ENCODE assay signal across 10 mouse cellular contexts in genomic region chr4:155190275-155190674, GRCm38 (mm10). TPM values are rescaled to one million over a fixed set of nuclear protein-coding genes. Genes with fewer than 3 reads are reported as not detected.
A peak's percentile ranks its signal among the peaks of the same experiment; 100 is the strongest.
DNase-seq lines count a peak whose midpoint lies in the region; ATAC-seq and TF ChIP-seq lines count a peak whose summit lies in the region.
"Had no signal": no experiment of that assay in that cellular context is flagged by ENCODE, and none has a peak within 500 bp of the region (broad histone marks: within the 10 kb centered on the region; RNA-seq: fewer than 3 reads in every experiment).

No protein-coding gene starts in this region.

- no peak for TF ChIP-seq CTCF in ES-Bruce4 (IDR thresholded peaks at IDR 0.05; ENCODE audit: low read depth, low read length)

- no peaks in the 10 kb centered on the region for H3K9me3 ChIP-seq in hindbrain, embryonic 10.5 days
- H3K9me3 ChIP-seq in hindbrain, embryonic 16.5 days (ENCODE audit: control insufficient read depth, low read length): no peaks in the 10 kb centered on the region
- H3K9me3 ChIP-seq in ES-Bruce4 (replicated peaks; ENCODE audit: control insufficient read depth, insufficient read depth, low read length, poor library complexity, severe bottlenecking): no peaks in the 10 kb centered on the region
- H3K9me3 ChIP-seq in limb, embryonic 11.5 days (ENCODE audit: control insufficient read depth, low read length): no peaks in the 10 kb centered on the region
- H3K9me3 ChIP-seq: liver, embryonic 12.5 days had no signal

- peak overlapping the region; percentile 30 for H3K4me3 ChIP-seq in hindbrain, embryonic 10.5 days
- H3K4me3 ChIP-seq in hindbrain, embryonic 16.5 days (ENCODE audit: low read length): no peak overlapping the region
- H3K4me3 ChIP-seq in ES-Bruce4 (ENCODE audit: low read depth, low read length): no peak overlapping the region
- no peak overlapping the region for H3K4me3 ChIP-seq in limb, embryonic 11.5 days (ENCODE audit: low read depth, low read length)
- H3K4me3 ChIP-seq: liver, embryonic 12.5 days had no signal

- no peak; the same call in 1 of the 2 replicates for ATAC-seq in hindbrain, embryonic 16.5 days
- ATAC-seq in limb, embryonic 11.5 days (ENCODE audit: insufficient number of reproducible peaks, low FRiP score, low TSS enrichment, low read depth): no peak
- no peak for ATAC-seq in cerebellum, adult (ENCODE audit: insufficient number of reproducible peaks, low FRiP score, low TSS enrichment)
- ATAC-seq: liver, embryonic 12.5 days had no signal

- peak overlapping the region; percentile 88 for H3K27ac ChIP-seq in hindbrain, embryonic 10.5 days
- no peak overlapping the region for H3K27ac ChIP-seq in hindbrain, embryonic 16.5 days (ENCODE audit: low read depth, low read length)
- peak overlapping the region; percentile 60 for H3K27ac ChIP-seq in ES-Bruce4 (ENCODE audit: insufficient read depth, low read length)
- peak overlapping the region; percentile 43; the same call in 1 of the 2 replicates for H3K27ac ChIP-seq in limb, embryonic 11.5 days (replicated peaks; ENCODE audit: low read depth, low read length)
- H3K27ac ChIP-seq: liver, embryonic 12.5 days had no signal

- H3K9ac ChIP-seq in hindbrain, embryonic 16.5 days (ENCODE audit: low read depth, low read length): no peak overlapping the region
- H3K9ac ChIP-seq in ES-Bruce4 (ENCODE audit: low read depth, poor library complexity, severe bottlenecking): peak overlapping the region; percentile 7; the same call in 1 of the 2 replicates
- no peak overlapping the region; the same call in 1 of the 2 replicates for H3K9ac ChIP-seq in limb, embryonic 11.5 days (ENCODE audit: low read length)
- H3K9ac ChIP-seq: liver, embryonic 12.5 days had no signal

- peaks cover 94% of the 10 kb centered on the region for H3K4me1 ChIP-seq in hindbrain, embryonic 10.5 days (replicated peaks)
- H3K4me1 ChIP-seq in hindbrain, embryonic 16.5 days (ENCODE audit: control insufficient read depth, insufficient read depth, low read depth, low read length): peaks cover 38% of the 10 kb centered on the region
- H3K4me1 ChIP-seq in ES-Bruce4 (ENCODE audit: control insufficient read depth, insufficient read depth, low read length): peaks cover 25% of the 10 kb centered on the region
- H3K4me1 ChIP-seq in limb, embryonic 11.5 days (ENCODE audit: control insufficient read depth, insufficient read depth, low read length): peaks cover 52% of the 10 kb centered on the region

- 39% methylated on average over 7 of the region's 7 CpGs for WGBS in hindbrain, embryonic 10.5 days
- WGBS in hindbrain, embryonic 16.5 days: 28% methylated on average over 7 of the region's 7 CpGs
- 21% methylated on average over 7 of the region's 7 CpGs for WGBS in limb, embryonic 11.5 days

- no peak for TF ChIP-seq POLR2A in ES-Bruce4 (IDR thresholded peaks at IDR 0.05; ENCODE audit: insufficient read depth, low read length)

- intact Hi-C loops in left cerebral cortex, postnatal 25 days (cut with DNase I): no loop called here

- DNase-seq in hindbrain, embryonic 10.5 days (ENCODE audit: low spot score): no peak
- DNase-seq in NIH3T3 (ENCODE audit: low read depth): peak; percentile 14
- DNase-seq in limb, embryonic 11.5 days (ENCODE audit: low spot score): peak; percentile 40
- no peak for DNase-seq in left cerebral cortex, postnatal 25 days (ENCODE audit: low spot score in 2 of 2)
- DNase-seq: right cerebral cortex, postnatal 4 days; thymus, postnatal 36 days had no signal

- no peak for TF ChIP-seq EP300 in ES-Bruce4 (IDR thresholded peaks at IDR 0.05; ENCODE audit: insufficient read depth, low read depth, low read length)

- H3K27me3 ChIP-seq in hindbrain, embryonic 10.5 days (ENCODE audit: insufficient read depth, poor library complexity, severe bottlenecking): no peaks in the 10 kb centered on the region
- H3K27me3 ChIP-seq in hindbrain, embryonic 16.5 days (replicated peaks; ENCODE audit: control insufficient read depth, insufficient read depth, low read length): no peaks in the 10 kb centered on the region
- H3K27me3 ChIP-seq in ES-Bruce4 (ENCODE audit: control insufficient read depth, insufficient read depth, low read length, poor library complexity, severe bottlenecking): no peaks in the 10 kb centered on the region
- H3K27me3 ChIP-seq in limb, embryonic 11.5 days (ENCODE audit: control insufficient read depth, insufficient read depth, low read length): no peaks in the 10 kb centered on the region
- H3K27me3 ChIP-seq: liver, embryonic 12.5 days had no signal

- peaks cover 9% of the 10 kb centered on the region for H3K36me3 ChIP-seq in hindbrain, embryonic 10.5 days
- H3K36me3 ChIP-seq in hindbrain, embryonic 16.5 days (ENCODE audit: control insufficient read depth, insufficient read depth, low read length): no peaks in the 10 kb centered on the region
- H3K36me3 ChIP-seq in ES-Bruce4 (ENCODE audit: control insufficient read depth, insufficient read depth, low read length, poor library complexity, severe bottlenecking): no peaks in the 10 kb centered on the region
- no peaks in the 10 kb centered on the region for H3K36me3 ChIP-seq in limb, embryonic 11.5 days (ENCODE audit: control insufficient read depth, insufficient read depth, low read length)
- H3K36me3 ChIP-seq: liver, embryonic 12.5 days had no signal

- no peak overlapping the region for H3K4me2 ChIP-seq in hindbrain, embryonic 16.5 days (ENCODE audit: low read length)
- H3K4me2 ChIP-seq in limb, embryonic 11.5 days (ENCODE audit: low read depth, severe bottlenecking): no peak overlapping the region
- H3K4me2 ChIP-seq: liver, embryonic 12.5 days had no signal

RNA-seq across cellular contexts. Expression of gene Ski, which starts 32.1 kb away (rescaled TPM):
- polyA plus RNA-seq in hindbrain, embryonic 10.5 days (2016; fragmentation: Nextera tagmentation; extraction: Ambion mirVana): 9.3 and 10.1 TPM in 2 replicates
- polyA plus RNA-seq in hindbrain, embryonic 16.5 days (2015; fragmentation: Nextera tagmentation; extraction: Ambion mirVana): 11.1 TPM in 2 replicates
- 63.5 and 67.2 TPM in 2 replicates for polyA plus RNA-seq in ES-Bruce4 (2011; ENCODE audit: insufficient read depth, insufficient read length, low read depth, missing spikeins)
- polyA plus RNA-seq in limb, embryonic 11.5 days (2014; fragmentation: Nextera tagmentation; extraction: Ambion mirVana): 17.7 and 17.8 TPM in 2 replicates
- 100 to 1,000 TPM; 111 to 112 TPM for total RNA-seq in left cerebral cortex, postnatal 25 days (2021)

RNA-seq across cellular contexts. Expression of gene Faap20, which starts 59.3 kb away (rescaled TPM):
- polyA plus RNA-seq in hindbrain, embryonic 10.5 days (2016; fragmentation: Nextera tagmentation; extraction: Ambion mirVana): 115 and 118 TPM in 2 replicates
- 72.1 and 72.5 TPM in 2 replicates for polyA plus RNA-seq in hindbrain, embryonic 16.5 days (2015; fragmentation: Nextera tagmentation; extraction: Ambion mirVana)
- polyA plus RNA-seq in ES-Bruce4 (2011; ENCODE audit: insufficient read depth, insufficient read length, low read depth, missing spikeins): 22.9 and 25.2 TPM in 2 replicates
- polyA plus RNA-seq in limb, embryonic 11.5 days (2014; fragmentation: Nextera tagmentation; extraction: Ambion mirVana): 103 and 104 TPM in 2 replicates
- 10 to 100 TPM; 24.2 to 27.3 TPM for total RNA-seq in left cerebral cortex, postnatal 25 days (2021)

Comparison
In these comparisons a context has a peak if more than half of its experiments do, and no peak if none do; other contexts are left out.
1. DNase-seq: peak in NIH3T3 (single experiment) and limb, embryonic 11.5 days (single experiment); none in hindbrain, embryonic 10.5 days (single experiment) and left cerebral cortex, postnatal 25 days (0 of 2).